Mouse (Mus musculus): ENCODE measurements around the gene Tspoap1. TPM values are rescaled to one million over a fixed set of nuclear protein-coding genes. Genes with fewer than 3 reads are reported as not detected.

Tspoap1 gene
- total and polyA plus RNA-seq, 3 experiments, result 12.3 to 36.9 (median 12.8) TPM

GRCm38 (mm10) chr11:87719526-87719925 lies 40.8 kb upstream of the Tspoap1 start:
- in situ Hi-C loops (cut with MboI; ENCODE audit: low pct_ligation_motif_present, low pct_unique_long_range_greater_than_20kb, low sequenced_read_pairs), result no loop called here
- peaks cover 0 to 17% of the 10 kb centered on the region in 2 experiments; a peak in 3 of 4 replicates for H3K4me1 ChIP-seq (ENCODE audit: control insufficient read depth in 1 of 2, insufficient read depth in 2 of 2)

GRCm38 (mm10) chr11:87720324-87720723 lies 40.0 kb upstream of the Tspoap1 start:
- Histone ChIP-seq H3K27ac (ENCODE audit: insufficient read depth, low read depth) (peak overlapping the region; percentile 38; the same call in 1 of the 2 replicates), H3K9ac (ENCODE audit: insufficient read depth, low read depth) (0 out of 2 replicates have a peak overlapping the region, but pooled peaks have one; percentile 8), H3K4me1 (ENCODE audit: control insufficient read depth in 1 of 2, insufficient read depth in 2 of 2) (peaks cover 0 to 24% of the 10 kb centered on the region in 2 experiments; a peak in 3 of 4 replicates), H3K79me2 (replicated peaks; ENCODE audit: control insufficient read depth, extremely low read depth, insufficient read depth, poor library complexity, severe bottlenecking) (peaks cover 9% of the 10 kb centered on the region), H3K4me2 (ENCODE audit: insufficient read depth, low read depth, poor library complexity, severe bottlenecking) (0 out of 2 replicates have a peak overlapping the region, but pooled peaks have one; percentile 17), H3K36me3 (replicated peaks in 1 of 2; ENCODE audit: control insufficient read depth in 1 of 2, insufficient read depth in 1 of 2, low read length in 1 of 2) (peaks cover 50 to 93% of the 10 kb centered on the region in 2 experiments), H3K4me3 (replicated peaks in 1 of 3; ENCODE audit: low read depth in 2 of 3, low read length in 2 of 3, poor library complexity in 1 of 3) (no peak overlapping the region), H3K9me3 (replicated peaks; ENCODE audit: low read length) (peaks cover 22% of the 10 kb centered on the region), H3K27me3 (replicated peaks) (no peaks in the 10 kb centered on the region)
- in situ Hi-C loops (cut with MboI; ENCODE audit: low pct_ligation_motif_present, low pct_unique_long_range_greater_than_20kb, low sequenced_read_pairs) (no loop called here), dilution Hi-C loops (cut with MboI; ENCODE audit: extremely low pct_ligation_motif_present, extremely low pct_unique_long_range_greater_than_20kb, low sequenced_read_pairs) (no loop called here)
- no peak for DNase-seq (ENCODE audit: extremely low read depth)
- TF ChIP-seq TBP (conservative IDR thresholded peaks at IDR 0.05; ENCODE audit: low read depth, low read length) (0 out of 2 replicates have a peak, but pooled peaks have one; percentile 3), SMC3 (IDR thresholded peaks at IDR 0.05; ENCODE audit: low read depth, low read length) (peak; percentile 59), ELF1 (IDR thresholded peaks at IDR 0.05; ENCODE audit: low read depth, low read length) (no peak), E2F4 (IDR thresholded peaks at IDR 0.05; ENCODE audit: insufficient replicate concordance, low read depth, low read length) (no peak), SIN3A (IDR thresholded peaks at IDR 0.05; ENCODE audit: low read length) (no peak), MAZ (IDR thresholded peaks at IDR 0.05; ENCODE audit: low read depth, low read length) (no peak), USF1 (IDR thresholded peaks at IDR 0.05; ENCODE audit: low read depth, low read length) (no peak), EP300 (IDR thresholded peaks at IDR 0.05; ENCODE audit: low read length) (no peak), ZMIZ1 (IDR thresholded peaks at IDR 0.05; ENCODE audit: low read depth, low read length) (no peak), HCFC1 (IDR thresholded peaks at IDR 0.05; ENCODE audit: low read depth, low read length) (no peak), PAX5 (IDR thresholded peaks at IDR 0.05; ENCODE audit: low read length) (no peak), JUND (conservative IDR thresholded peaks at IDR 0.05; ENCODE audit: low read depth, low read length) (no peak), CHD1 (IDR thresholded peaks at IDR 0.05; ENCODE audit: low read depth, low read length) (no peak), POLR2AphosphoS2 (IDR thresholded peaks at IDR 0.05; ENCODE audit: low read depth, low read length) (no peak), POLR2A (IDR thresholded peaks at IDR 0.05; ENCODE audit: low read depth, low read length) (no peak), MYC (IDR thresholded peaks at IDR 0.05; ENCODE audit: low read depth, low read length) (no peak), ZKSCAN1 (IDR thresholded peaks at IDR 0.05; ENCODE audit: borderline replicate concordance, low read depth, low read length) (no peak), RCOR1 (conservative IDR thresholded peaks at IDR 0.05; ENCODE audit: low read depth, low read length) (no peak), NELFE (IDR thresholded peaks at IDR 0.05; ENCODE audit: low read depth, low read length) (no peak), MEF2A (IDR thresholded peaks at IDR 0.05; ENCODE audit: borderline replicate concordance, low read depth, low read length) (no peak), CTCF (conservative IDR thresholded peaks at IDR 0.05 in 1 of 2, IDR thresholded peaks at IDR 0.05 in 1 of 2; ENCODE audit: low read depth in 2 of 2, low read length in 2 of 2) (peak in 1 of 2 experiments; percentile 52; a peak in 2 of 4 replicates), BHLHE40 (IDR thresholded peaks at IDR 0.05; ENCODE audit: low read depth, low read length) (no peak), GABPA (IDR thresholded peaks at IDR 0.05; ENCODE audit: insufficient replicate concordance, low read depth, low read length) (no peak), IRF4 (IDR thresholded peaks at IDR 0.05; ENCODE audit: low read depth, low read length) (no peak), MXI1 (IDR thresholded peaks at IDR 0.05; ENCODE audit: low read depth, low read length) (no peak), ZNF384 (IDR thresholded peaks at IDR 0.05; ENCODE audit: low read depth, low read length) (no peak), RAD21 (IDR thresholded peaks at IDR 0.05; ENCODE audit: low read depth, low read length) (peak; percentile 33), TCF12 (IDR thresholded peaks at IDR 0.05; ENCODE audit: low read depth, low read length) (no peak)

More at GRCm38 (mm10) chr11:87719526-87719925, 40.8 kb upstream of the Tspoap1 start:
- no peak for DNase-seq (ENCODE audit: extremely low read depth)
- Histone ChIP-seq H3K9me3 (replicated peaks; ENCODE audit: low read length) (peaks cover 28% of the 10 kb centered on the region), H3K4me3 (replicated peaks in 1 of 3; ENCODE audit: low read depth in 2 of 3, low read length in 2 of 3, poor library complexity in 1 of 3) (no peak overlapping the region), H3K79me2 (replicated peaks; ENCODE audit: control insufficient read depth, extremely low read depth, insufficient read depth, poor library complexity, severe bottlenecking) (peaks cover 9% of the 10 kb centered on the region), H3K4me2 (ENCODE audit: insufficient read depth, low read depth, poor library complexity, severe bottlenecking) (no peak overlapping the region), H3K9ac (ENCODE audit: insufficient read depth, low read depth) (no peak overlapping the region), H3K27me3 (replicated peaks) (no peaks in the 10 kb centered on the region), H3K27ac (ENCODE audit: insufficient read depth, low read depth) (no peak overlapping the region), H3K36me3 (replicated peaks in 1 of 2; ENCODE audit: control insufficient read depth in 1 of 2, insufficient read depth in 1 of 2, low read length in 1 of 2) (peaks cover 58 to 93% of the 10 kb centered on the region in 2 experiments)
- dilution Hi-C loops (cut with MboI; ENCODE audit: extremely low pct_ligation_motif_present, extremely low pct_unique_long_range_greater_than_20kb, low sequenced_read_pairs), result no loop called here
- TF ChIP-seq JUN (IDR thresholded peaks at IDR 0.05; ENCODE audit: insufficient read depth, low read depth, low read length) (no peak), USF1 (IDR thresholded peaks at IDR 0.05; ENCODE audit: low read depth, low read length) (no peak), PAX5 (IDR thresholded peaks at IDR 0.05; ENCODE audit: low read length) (no peak), GABPA (IDR thresholded peaks at IDR 0.05; ENCODE audit: insufficient replicate concordance, low read depth, low read length) (no peak), USF2 (conservative IDR thresholded peaks at IDR 0.05; ENCODE audit: low read depth, low read length) (no peak), KAT2A (IDR thresholded peaks at IDR 0.05; ENCODE audit: insufficient replicate concordance, low read length) (no peak), IRF4 (IDR thresholded peaks at IDR 0.05; ENCODE audit: low read depth, low read length) (no peak), ZC3H11A (IDR thresholded peaks at IDR 0.05; ENCODE audit: low read depth, low read length) (no peak), POLR2A (IDR thresholded peaks at IDR 0.05; ENCODE audit: low read depth, low read length) (no peak), UBTF (IDR thresholded peaks at IDR 0.05; ENCODE audit: low read depth, low read length) (no peak), MYC (IDR thresholded peaks at IDR 0.05; ENCODE audit: low read depth, low read length) (no peak), ETS1 (conservative IDR thresholded peaks at IDR 0.05; ENCODE audit: low read depth, low read length) (no peak), MEF2A (IDR thresholded peaks at IDR 0.05; ENCODE audit: borderline replicate concordance, low read depth, low read length) (no peak), CHD2 (IDR thresholded peaks at IDR 0.05; ENCODE audit: low read length) (no peak), JUND (conservative IDR thresholded peaks at IDR 0.05; ENCODE audit: low read depth, low read length) (no peak), TCF12 (IDR thresholded peaks at IDR 0.05; ENCODE audit: low read depth, low read length) (no peak), RAD21 (IDR thresholded peaks at IDR 0.05; ENCODE audit: low read depth, low read length) (no peak)

All from CH12.LX (cell line).